Mouse (Mus musculus) heart, embryonic 16.5 days (tissue): ENCODE data around the gene Defb25. TPM values are rescaled to one million over a fixed set of nuclear protein-coding genes. Genes with fewer than 3 reads are reported as not detected.

ENCODE experiments used
- ATAC-seq: fragments of 200-750 bp; cut with Nextera tagmentation; replicated peaks from 2 replicates; pipeline ENCODE4 v1.8.0; 2017; ENCODE audit warnings: moderate number of reproducible peaks; ENCODE audit not compliant: insufficient read depth, low FRiP score; ENCODE audit errors: extremely low read depth
- H3K27ac ChIP-seq: fragments of 300-500 bp; sonication (generic); 2 replicates; pipeline ENCODE4 v1.5.1; 2014; ENCODE audit warnings: mild to moderate bottlenecking, low read length, control low read depth, moderate library complexity
- H3K27me3 ChIP-seq: fragments of 300-500 bp; sonication (generic); 2 replicates; pipeline ENCODE4 v1.6.1; 2014; ENCODE audit warnings: low read length, mixed read lengths; ENCODE audit not compliant: control insufficient read depth, insufficient read depth
- H3K36me3 ChIP-seq: fragments of 300-500 bp; sonication (generic); 2 replicates; pipeline ENCODE4 v1.6.1; 2014; ENCODE audit not compliant: control insufficient read depth, insufficient read depth
- H3K4me1 ChIP-seq: fragments of 300-500 bp; sonication (generic); 2 replicates; pipeline ENCODE4 v1.6.1; 2014; ENCODE audit warnings: low read length, mixed read lengths; ENCODE audit not compliant: control insufficient read depth, insufficient read depth
- H3K4me2 ChIP-seq: fragments of 300-500 bp; sonication (generic); 2 replicates; pipeline ENCODE4 v1.6.1; 2014; ENCODE audit warnings: low read depth, mild to moderate bottlenecking, control low read depth, low read length
- H3K4me3 ChIP-seq: fragments of 300-500 bp; sonication (generic); 2 replicates; pipeline ENCODE4 v1.5.1; 2014; ENCODE audit warnings: mild to moderate bottlenecking, control low read depth, low read length
- H3K9ac ChIP-seq: fragments of 300-500 bp; sonication (generic); 2 replicates; pipeline ENCODE4 v1.6.1; 2014; ENCODE audit warnings: low read length, control low read depth
- H3K9me3 ChIP-seq: fragments of 300-500 bp; sonication (generic); replicated peaks from 2 replicates; pipeline ENCODE4 v1.6.1; 2016; ENCODE audit warnings: low read length; ENCODE audit not compliant: control insufficient read depth
- WGBS: fragments of 180-500 bp; shearing (Covaris S2); extraction: QIAGEN DNeasy Blood & Tissue Kit; methylation state at CpG from one replicate; pipeline ENCODE4 v1.1.7; 2014; 5-methylcytosine and 5-hydroxymethylcytosine counted together
- polyA plus RNA-seq: library from polyadenylated mRNA; unstranded; fragments of >200 nt; fragmentation: Nextera tagmentation; extraction: Ambion mirVana; gene quantifications from 2 replicates; pipeline ENCODE4 v1.2.1, GENCODE M21; 2015

Defb25 gene
- polyA plus RNA-seq, 1 experiment from 2014 or later, result 0.88 TPM

- H3K9ac ChIP-seq, result no peak overlapping the region
- H3K9me3 ChIP-seq, result no peaks in the 10 kb centered on the region
- H3K36me3 ChIP-seq, result no peaks in the 10 kb centered on the region
- ATAC-seq, result no peak
- WGBS, result 75% methylated on average over 6 of the region's 6 CpGs
- no peak overlapping the region for H3K27ac ChIP-seq
- no peak overlapping the region for H3K4me3 ChIP-seq
- H3K27me3 ChIP-seq, result no peaks in the 10 kb centered on the region
- H3K4me1 ChIP-seq, result no peaks in the 10 kb centered on the region
- no peak overlapping the region for H3K4me2 ChIP-seq
Measured at GRCm38 (mm10) chr2:152600076-152600475, 22.8 kb downstream of the Defb25 start.

GRCm38 (mm10) chr2:152599299-152599698 is 23.6 kb downstream of the Defb25 start, which contains the start of gene Defb45:
TSS of gene Defb45 (minus strand) at chr2:152599399.
- no peak for ATAC-seq

GRCm38 (mm10) chr2:152589021-152589420 is 33.8 kb downstream of the Defb25 start:
- no peak overlapping the region for H3K9ac ChIP-seq
- no peaks in the 10 kb centered on the region for H3K9me3 ChIP-seq
- ATAC-seq, result no peak
- no peak overlapping the region for H3K4me3 ChIP-seq
- 48% methylated on average over 6 of the region's 6 CpGs for WGBS
- H3K27me3 ChIP-seq, result no peaks in the 10 kb centered on the region
- H3K27ac ChIP-seq, result no peak overlapping the region
- no peak overlapping the region for H3K4me2 ChIP-seq
- no peaks in the 10 kb centered on the region for H3K36me3 ChIP-seq
- no peaks in the 10 kb centered on the region for H3K4me1 ChIP-seq

More at GRCm38 (mm10) chr2:152599299-152599698, 23.6 kb downstream of the Defb25 start, which contains the start of gene Defb45:
- WGBS, result 64% methylated on average over 7 of the region's 7 CpGs
- Histone ChIP-seq H3K27ac (no peak within 1 kb of the TSS), H3K9ac (no peak within 1 kb of the TSS), H3K4me2 (no peak within 1 kb of the TSS), H3K27me3 (no peaks in the 10 kb centered on the region), H3K4me1 (no peaks in the 10 kb centered on the region), H3K4me3 (no peak within 1 kb of the TSS), H3K9me3 (no peaks in the 10 kb centered on the region), H3K36me3 (no peaks in the 10 kb centered on the region)

GRCm38 (mm10) chr2:152588450-152588849 is 34.4 kb downstream of the Defb25 start:
- no peaks in the 10 kb centered on the region for H3K27me3 ChIP-seq
- H3K4me2 ChIP-seq, result no peak overlapping the region
- H3K4me3 ChIP-seq, result no peak overlapping the region
- no peak for ATAC-seq
- no peaks in the 10 kb centered on the region for H3K9me3 ChIP-seq
- 38% methylated on average over 2 of the region's 2 CpGs for WGBS
- no peak overlapping the region for H3K9ac ChIP-seq
- no peaks in the 10 kb centered on the region for H3K36me3 ChIP-seq
- no peak overlapping the region for H3K27ac ChIP-seq
- H3K4me1 ChIP-seq, result no peaks in the 10 kb centered on the region

- Histone ChIP-seq H3K27ac (no peak overlapping the region), H3K4me2 (no peak overlapping the region), H3K9ac (no peak overlapping the region), H3K4me3 (no peak overlapping the region), H3K9me3 (no peaks in the 10 kb centered on the region), H3K4me1 (no peaks in the 10 kb centered on the region), H3K27me3 (no peaks in the 10 kb centered on the region), H3K36me3 (no peaks in the 10 kb centered on the region)
- ATAC-seq, result no peak
- WGBS, result 65% methylated on average over 4 of the region's 4 CpGs
Measured at GRCm38 (mm10) chr2:152586926-152587560, 35.8 kb downstream of the Defb25 start.

- Histone ChIP-seq H3K4me2 (no peak overlapping the region), H3K9me3 (no peaks in the 10 kb centered on the region), H3K9ac (no peak overlapping the region), H3K36me3 (no peaks in the 10 kb centered on the region), H3K4me3 (no peak overlapping the region), H3K27me3 (no peaks in the 10 kb centered on the region), H3K4me1 (no peaks in the 10 kb centered on the region), H3K27ac (no peak overlapping the region)
- 57% methylated on average over 11 of the region's 11 CpGs for whole genome bisulfite sequencing
- no peak for ATAC-seq
Measured at GRCm38 (mm10) chr2:152580612-152581011, 42.2 kb downstream of the Defb25 start.

GRCm38 (mm10) chr2:152580107-152580506 is 42.7 kb downstream of the Defb25 start, which contains the start of gene Defb19:
TSS of gene Defb19 (minus strand) at chr2:152580312.
- no peak for ATAC-seq
- 48% methylated on average over 7 of the region's 7 CpGs for WGBS
- H3K27me3 ChIP-seq, result no peaks in the 10 kb centered on the region
- H3K27ac ChIP-seq, result no peak within 1 kb of the TSS
- H3K4me3 ChIP-seq, result no peak within 1 kb of the TSS
- H3K9ac ChIP-seq, result no peak within 1 kb of the TSS
- H3K4me1 ChIP-seq, result no peaks in the 10 kb centered on the region
- H3K4me2 ChIP-seq, result no peak within 1 kb of the TSS
- no peaks in the 10 kb centered on the region for H3K36me3 ChIP-seq
- no peaks in the 10 kb centered on the region for H3K9me3 ChIP-seq

- Histone ChIP-seq H3K27me3 (0 out of 2 replicates have a peak, but pooled peaks cover 2% of the 10 kb centered on the region), H3K9me3 (0 out of 2 replicates have a peak, but pooled peaks cover 3% of the 10 kb centered on the region), H3K9ac (no peak overlapping the region), H3K36me3 (no peaks in the 10 kb centered on the region), H3K4me1 (no peaks in the 10 kb centered on the region), H3K4me2 (no peak overlapping the region), H3K4me3 (no peak overlapping the region), H3K27ac (no peak overlapping the region)
- ATAC-seq, result no peak
- WGBS, result 83% methylated on average over 8 of the region's 8 CpGs
Measured at GRCm38 (mm10) chr2:152573484-152573883, 49.4 kb downstream of the Defb25 start.
